Mouse (Mus musculus): ENCODE data around the gene B3gnt2. TPM values are rescaled to one million over a fixed set of nuclear protein-coding genes. Genes with fewer than 3 reads are reported as not detected.

The B3gnt2 gene
- 10 to 100 TPM; 47.2 to 53.7 TPM for total RNA-seq (2023)

DNA sequence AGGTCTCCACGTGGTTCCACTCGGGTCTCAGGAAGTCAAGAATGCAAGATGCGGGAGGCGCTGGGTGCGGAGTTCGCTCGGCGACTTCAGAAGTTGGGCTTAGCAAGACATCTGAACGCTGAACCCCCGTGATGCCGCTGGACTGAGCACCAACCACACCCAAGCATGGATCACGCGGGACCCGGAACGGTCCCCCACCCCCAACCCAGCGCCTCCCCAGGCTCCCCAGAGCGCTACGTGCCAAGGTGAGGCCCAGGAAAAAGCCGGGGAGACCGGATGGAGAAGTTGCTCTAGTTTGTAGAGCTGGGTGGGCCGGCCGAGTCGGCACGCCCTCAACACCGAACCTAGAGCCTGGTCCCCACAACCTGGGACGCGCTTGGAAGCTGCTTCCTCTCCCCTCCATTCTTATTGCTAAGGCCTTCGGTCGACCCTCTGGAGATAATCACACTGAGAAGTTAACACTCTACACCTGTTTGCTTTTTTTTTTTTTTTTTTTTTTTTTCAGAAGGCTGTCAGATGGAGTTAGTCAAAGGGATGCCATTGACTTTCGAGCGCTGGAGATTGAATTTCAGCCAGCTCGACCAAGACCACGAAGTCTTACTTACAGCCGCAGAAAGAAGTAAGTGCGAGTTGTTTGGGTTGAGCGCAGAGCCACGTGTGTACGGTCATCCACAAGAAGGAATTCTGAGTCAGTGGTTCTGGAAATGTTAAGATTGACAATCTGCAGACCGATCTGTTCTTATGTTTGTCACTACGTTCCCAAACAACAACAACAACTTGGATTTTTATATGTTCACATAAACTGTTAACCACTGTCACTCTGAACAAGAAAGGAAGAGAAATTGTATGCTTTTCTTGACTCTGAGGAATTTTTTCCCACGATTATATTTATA is at the start of gene B3gnt2:
Gene B3gnt2, minus strand, starts transcription at position 627 of the 893 bp plus-strand sequence.

Other genes with a start within 250 kb of the B3gnt2 start
- 10 to 100 TPM; 14.4 to 16.2 TPM for gene Zrsr1, start 111.0 kb upstream of the B3gnt2 start, total RNA-seq (2023)
- 10 to 100 TPM; 23.5 to 33.7 TPM for gene Gm28048, start 121.1 kb upstream of the B3gnt2 start, total RNA-seq (2023)
- 10 to 100 TPM; 61.0 to 61.9 TPM for gene Commd1, start 121.4 kb upstream of the B3gnt2 start, total RNA-seq (2023)
- gene Cct4, start 129.6 kb upstream of the B3gnt2 start, total RNA-seq (2023) = 10 to 100 TPM; 91.9 to 99.5 TPM
- 1 to 10 TPM; 3.7 to 3.8 TPM for gene Fam161a, start 146.6 kb upstream of the B3gnt2 start, total RNA-seq (2023)

Data from neutrophil, adult 83 days (primary cell).